In genomic region chr3:68015786-68016185, GRCm38 (mm10) we compare ENCODE assay signal across 31 mouse cellular contexts. TPM values are rescaled to one million over a fixed set of nuclear protein-coding genes. Genes with fewer than 3 reads are reported as not detected.
DNase-seq lines count a peak whose midpoint lies in the region; ATAC-seq and TF ChIP-seq lines count a peak whose summit lies in the region.
"Had no signal": no experiment of that assay in that cellular context is flagged by ENCODE, and none has a peak within 500 bp of the region (broad histone marks: within the 10 kb centered on the region; RNA-seq: fewer than 3 reads in every experiment).

No protein-coding gene starts in this region.

- H3K4me1 ChIP-seq in forebrain, embryonic 14.5 days (ENCODE audit: control insufficient read depth, insufficient read depth, low read length), result peaks cover 2% of the 10 kb centered on the region; the same call in 1 of the 2 replicates
- H3K4me1 ChIP-seq in forebrain, embryonic 15.5 days, result 0 out of 2 replicates have a peak, but pooled peaks cover 5% of the 10 kb centered on the region
- no peaks in the 10 kb centered on the region for H3K4me1 ChIP-seq in kidney, embryonic 15.5 days
- no peaks in the 10 kb centered on the region for H3K4me1 ChIP-seq in midbrain, postnatal 0 days (ENCODE audit: insufficient read depth, low read length)
- H3K4me1 ChIP-seq in midbrain, embryonic 10.5 days, result peaks cover 14% of the 10 kb centered on the region
- H3K4me1 ChIP-seq: embryonic facial prominence, embryonic 15.5 days; heart, embryonic 12.5 days; limb, embryonic 10.5 days; limb, embryonic 15.5 days; neural tube, embryonic 12.5 days had no signal

- H3K4me2 ChIP-seq in forebrain, embryonic 14.5 days (ENCODE audit: low read length), result no peak overlapping the region
- no peak overlapping the region for H3K4me2 ChIP-seq in forebrain, embryonic 15.5 days (replicated peaks)
- H3K4me2 ChIP-seq in kidney, embryonic 15.5 days, result no peak overlapping the region
- no peak overlapping the region for H3K4me2 ChIP-seq in midbrain, postnatal 0 days (ENCODE audit: low read depth, low read length, poor library complexity, severe bottlenecking)
- H3K4me2 ChIP-seq: embryonic facial prominence, embryonic 15.5 days; forebrain, embryonic 13.5 days; heart, embryonic 12.5 days; limb, embryonic 15.5 days; neural tube, embryonic 12.5 days had no signal

- H3K4me3 ChIP-seq in forebrain, embryonic 14.5 days (ENCODE audit: low read depth, low read length), result no peak overlapping the region
- no peak overlapping the region for H3K4me3 ChIP-seq in forebrain, embryonic 15.5 days
- H3K4me3 ChIP-seq in kidney, embryonic 15.5 days (replicated peaks), result no peak overlapping the region
- H3K4me3 ChIP-seq in midbrain, postnatal 0 days (ENCODE audit: low read depth, low read length), result no peak overlapping the region
- H3K4me3 ChIP-seq in midbrain, embryonic 10.5 days, result no peak overlapping the region
- H3K4me3 ChIP-seq: embryonic facial prominence, embryonic 15.5 days; forebrain, embryonic 13.5 days; gastrocnemius, adult 2 months; heart, adult 2 months; heart, embryonic 12.5 days; limb, embryonic 10.5 days; limb, embryonic 15.5 days; myocyte; neural tube, embryonic 12.5 days had no signal

- no peaks in the 10 kb centered on the region for H3K27me3 ChIP-seq in forebrain, embryonic 14.5 days (replicated peaks; ENCODE audit: control insufficient read depth, insufficient read depth, low read length)
- H3K27me3 ChIP-seq in forebrain, embryonic 15.5 days, result no peaks in the 10 kb centered on the region
- 0 out of 2 replicates have a peak, but pooled peaks cover 3% of the 10 kb centered on the region for H3K27me3 ChIP-seq in kidney, embryonic 15.5 days
- no peaks in the 10 kb centered on the region for H3K27me3 ChIP-seq in midbrain, postnatal 0 days (ENCODE audit: insufficient read depth, low read length)
- H3K27me3 ChIP-seq in midbrain, embryonic 10.5 days (ENCODE audit: low read depth, poor library complexity, severe bottlenecking), result no peaks in the 10 kb centered on the region
- H3K27me3 ChIP-seq: embryonic facial prominence, embryonic 15.5 days; forebrain, embryonic 13.5 days; heart, embryonic 12.5 days; limb, embryonic 15.5 days; neural tube, embryonic 12.5 days had no signal

- 16% methylated on average over 1 of the region's 1 CpGs for WGBS in forebrain, embryonic 14.5 days
- WGBS in forebrain, embryonic 15.5 days, result 8% methylated on average over 1 of the region's 1 CpGs
- WGBS in kidney, embryonic 15.5 days, result 45% methylated on average over 1 of the region's 1 CpGs
- WGBS in midbrain, postnatal 0 days, result 20% methylated on average over 1 of the region's 1 CpGs
- WGBS in midbrain, embryonic 10.5 days, result 72% methylated on average over 1 of the region's 1 CpGs

- no peak overlapping the region for H3K9ac ChIP-seq in forebrain, embryonic 14.5 days (ENCODE audit: low read length)
- no peak overlapping the region for H3K9ac ChIP-seq in forebrain, embryonic 15.5 days (replicated peaks)
- H3K9ac ChIP-seq in kidney, embryonic 15.5 days, result no peak overlapping the region
- H3K9ac ChIP-seq in midbrain, postnatal 0 days (replicated peaks; ENCODE audit: low read length, poor library complexity, severe bottlenecking), result no peak overlapping the region
- H3K9ac ChIP-seq: embryonic facial prominence, embryonic 15.5 days; forebrain, embryonic 13.5 days; heart, embryonic 12.5 days; limb, embryonic 15.5 days; liver, embryonic 14.5 days; neural tube, embryonic 12.5 days had no signal

- no peak overlapping the region for H3K27ac ChIP-seq in forebrain, embryonic 14.5 days (ENCODE audit: low read depth, low read length)
- H3K27ac ChIP-seq in forebrain, embryonic 15.5 days (replicated peaks), result no peak overlapping the region
- H3K27ac ChIP-seq in kidney, embryonic 15.5 days, result no peak overlapping the region
- H3K27ac ChIP-seq in midbrain, postnatal 0 days (ENCODE audit: low read depth, low read length), result no peak overlapping the region
- H3K27ac ChIP-seq in midbrain, embryonic 10.5 days (replicated peaks), result no peak overlapping the region
- H3K27ac ChIP-seq: embryonic facial prominence, embryonic 15.5 days; forebrain, embryonic 13.5 days; gastrocnemius, adult 2 months; heart, adult 2 months; limb, embryonic 10.5 days; limb, embryonic 15.5 days; liver, embryonic 14.5 days; macrophage; neural tube, embryonic 12.5 days had no signal

- TF ChIP-seq CTCF in midbrain, postnatal 0 days (IDR thresholded peaks at IDR 0.05), result no peak

- no peaks in the 10 kb centered on the region for H3K9me3 ChIP-seq in forebrain, embryonic 14.5 days (replicated peaks; ENCODE audit: control insufficient read depth, low read length)
- no peaks in the 10 kb centered on the region for H3K9me3 ChIP-seq in forebrain, embryonic 15.5 days
- H3K9me3 ChIP-seq in kidney, embryonic 15.5 days (replicated peaks), result no peaks in the 10 kb centered on the region
- H3K9me3 ChIP-seq in midbrain, postnatal 0 days (ENCODE audit: low read length), result no peaks in the 10 kb centered on the region
- no peaks in the 10 kb centered on the region for H3K9me3 ChIP-seq in midbrain, embryonic 10.5 days (replicated peaks)
- H3K9me3 ChIP-seq: embryonic facial prominence, embryonic 15.5 days; forebrain, embryonic 13.5 days; heart, embryonic 12.5 days; limb, embryonic 10.5 days; limb, embryonic 15.5 days; neural tube, embryonic 12.5 days had no signal

- DNase-seq in forebrain, embryonic 14.5 days (ENCODE audit: low spot score), result peak; percentile 55
- DNase-seq in kidney, adult 18-20 months, result no peak
- DNase-seq in midbrain, postnatal 0 days (ENCODE audit: low spot score), result peak; percentile 74
- no peak for DNase-seq in midbrain, embryonic 10.5 days (ENCODE audit: low spot score)
- DNase-seq in retina, postnatal 1 day, result peak; percentile 73
- no peak for DNase-seq in gastrocnemius, postnatal 10 days
- DNase-seq: adrenal gland, adult 2 months; adrenal gland, postnatal 36 days; cerebellum, adult 9-10 months; gastrocnemius, adult 2 months; heart, adult 2 months; heart, postnatal 4 days; kidney, adult 8-10 months; kidney, postnatal 4 days; lung, adult 2 months; lung, postnatal 10 days had no signal

- no peaks in the 10 kb centered on the region for H3K36me3 ChIP-seq in forebrain, embryonic 14.5 days (ENCODE audit: control insufficient read depth, insufficient read depth, low read length)
- no peaks in the 10 kb centered on the region for H3K36me3 ChIP-seq in forebrain, embryonic 15.5 days
- no peaks in the 10 kb centered on the region for H3K36me3 ChIP-seq in kidney, embryonic 15.5 days
- no peaks in the 10 kb centered on the region for H3K36me3 ChIP-seq in midbrain, postnatal 0 days (ENCODE audit: insufficient read depth, low read length)
- H3K36me3 ChIP-seq in midbrain, embryonic 10.5 days, result no peaks in the 10 kb centered on the region
- H3K36me3 ChIP-seq: embryonic facial prominence, embryonic 15.5 days; heart, embryonic 12.5 days; limb, embryonic 10.5 days; limb, embryonic 15.5 days; neural tube, embryonic 12.5 days had no signal

- ATAC-seq in forebrain, embryonic 14.5 days, result no peak
- ATAC-seq in forebrain, embryonic 15.5 days (replicated peaks), result no peak
- peak; percentile 49; the same call in 1 of the 2 replicates for ATAC-seq in kidney, embryonic 15.5 days (replicated peaks; ENCODE audit: low FRiP score)
- ATAC-seq in midbrain, postnatal 0 days (ENCODE audit: low FRiP score), result no peak
- ATAC-seq: activated CD4-positive, CD25-positive, alpha-beta regulatory T cell, adult 4 months; CD4-positive, CD25-positive, alpha-beta regulatory T cell, adult 4 months; forebrain, embryonic 13.5 days; inflammation-experienced regulatory T-cells, adult 6 months; midbrain, embryonic 16.5 days had no signal

RNA-seq across cellular contexts. Expression of gene Schip1, which starts 48.8 kb away (rescaled TPM):
- 165 and 199 TPM in 2 replicates for polyA plus RNA-seq in forebrain, embryonic 14.5 days (2014; fragmentation: Nextera tagmentation; extraction: Ambion mirVana)
- 181 TPM in 2 replicates for polyA plus RNA-seq in forebrain, embryonic 15.5 days (2015; fragmentation: Nextera tagmentation; extraction: Ambion mirVana)
- polyA plus RNA-seq in kidney, embryonic 15.5 days (2015; fragmentation: Nextera tagmentation; extraction: Ambion mirVana), result 51.3 and 52.4 TPM in 2 replicates
- total RNA-seq in midbrain, postnatal 0 days (2014; rRNA removed), result 105 and 108 TPM in 2 replicates
- polyA plus RNA-seq in midbrain, postnatal 0 days (2015; fragmentation: Nextera tagmentation; extraction: Ambion mirVana), result 154 and 157 TPM in 2 replicates
- polyA plus RNA-seq in midbrain, embryonic 10.5 days (2016; fragmentation: Nextera tagmentation; extraction: Ambion mirVana), result 39.7 and 65.1 TPM in 2 replicates
- total RNA-seq in gastrocnemius, postnatal 10 days (2021), result 10 to 100 TPM; 86.2 to 86.6 TPM
- polyA plus RNA-seq: CD4-positive, CD25-positive, alpha-beta regulatory T cell, adult 4 months; macrophage had no signal

Comparison
In these comparisons a context has a peak if more than half of its experiments do, and no peak if none do; other contexts are left out.
1. DNase-seq: peak in forebrain, embryonic 14.5 days (single experiment), midbrain, postnatal 0 days (single experiment) and retina, postnatal 1 day (single experiment); none in kidney, adult 18-20 months (single experiment), midbrain, embryonic 10.5 days (single experiment) and gastrocnemius, postnatal 10 days (single experiment).